Mouse (Mus musculus): Measurements from ENCODE around the gene Ldlrap1. TPM values are rescaled to one million over a fixed set of nuclear protein-coding genes. Genes with fewer than 3 reads are reported as not detected.
"Not testable (repeated sequence)": the region's sequence is repeated elsewhere in the genome, so short reads cannot be mapped to it uniquely, and the experiment has no call there.

Gene Ldlrap1
- polyA plus RNA-seq, 1 experiment from 2014 or later = 15.8 TPM

GRCm38 (mm10) chr4:134795819-134796485 lies 28.1 kb upstream of the Ldlrap1 start:
- peaks cover 27% of the 10 kb centered on the region for H3K4me1 ChIP-seq
- H3K36me3 ChIP-seq (replicated peaks) = peaks cover 8% of the 10 kb centered on the region
- H3K27me3 ChIP-seq (replicated peaks; ENCODE audit: low read depth, poor library complexity, severe bottlenecking) = no peaks in the 10 kb centered on the region
- no peak overlapping the region for H3K27ac ChIP-seq (replicated peaks)
- no peaks in the 10 kb centered on the region for H3K9me3 ChIP-seq
- no peak overlapping the region for H3K4me3 ChIP-seq
- WGBS = 78% methylated on average over 5 of the region's 5 CpGs
- no peak for DNase-seq (ENCODE audit: low spot score)

- H3K27me3 ChIP-seq (replicated peaks; ENCODE audit: low read depth, poor library complexity, severe bottlenecking); H3K27ac ChIP-seq (replicated peaks); H3K36me3 ChIP-seq (replicated peaks); DNase-seq (ENCODE audit: low spot score); H3K4me3 ChIP-seq; H3K9me3 ChIP-seq: not testable (repeated sequence)
- peaks cover 25% of the 10 kb centered on the region for H3K4me1 ChIP-seq
Observed at GRCm38 (mm10) chr4:134794959-134795358, 27.1 kb upstream of the Ldlrap1 start.

- Histone ChIP-seq H3K27me3 (replicated peaks; ENCODE audit: low read depth, poor library complexity, severe bottlenecking) (no peaks in the 10 kb centered on the region), H3K9me3 (no peaks in the 10 kb centered on the region)
- WGBS = 52% methylated on average over 10 of the region's 10 CpGs
Observed at GRCm38 (mm10) chr4:134793213-134793956, 25.6 kb upstream of the Ldlrap1 start.

GRCm38 (mm10) chr4:134791731-134792130 lies 23.9 kb upstream of the Ldlrap1 start:
- H3K36me3 ChIP-seq (replicated peaks) = no peaks in the 10 kb centered on the region
- no peaks in the 10 kb centered on the region for H3K9me3 ChIP-seq
- H3K27ac ChIP-seq (replicated peaks) = no peak overlapping the region
- H3K4me3 ChIP-seq = no peak overlapping the region
- WGBS = 67% methylated on average over 6 of the region's 6 CpGs
- no peaks in the 10 kb centered on the region for H3K27me3 ChIP-seq (replicated peaks; ENCODE audit: low read depth, poor library complexity, severe bottlenecking)
- DNase-seq (ENCODE audit: low spot score) = no peak
- peaks cover 18% of the 10 kb centered on the region for H3K4me1 ChIP-seq

More at GRCm38 (mm10) chr4:134793213-134793956, 25.6 kb upstream of the Ldlrap1 start:
- no peak overlapping the region for H3K27ac ChIP-seq (replicated peaks)
- peak; percentile 66 for DNase-seq (ENCODE audit: low spot score)
- no peak overlapping the region for H3K4me3 ChIP-seq
- peaks cover 16% of the 10 kb centered on the region for H3K4me1 ChIP-seq
- no peaks in the 10 kb centered on the region for H3K36me3 ChIP-seq (replicated peaks)

GRCm38 (mm10) chr4:134786946-134787345 lies 19.1 kb upstream of the Ldlrap1 start:
- no peaks in the 10 kb centered on the region for H3K27me3 ChIP-seq (replicated peaks; ENCODE audit: low read depth, poor library complexity, severe bottlenecking)
- peaks cover 18% of the 10 kb centered on the region for H3K4me1 ChIP-seq
- H3K4me3 ChIP-seq = no peak overlapping the region
- no peak overlapping the region for H3K27ac ChIP-seq (replicated peaks)
- 28% methylated on average over 10 of the region's 10 CpGs for WGBS
- no peaks in the 10 kb centered on the region for H3K9me3 ChIP-seq
- H3K36me3 ChIP-seq (replicated peaks) = no peaks in the 10 kb centered on the region
- no peak for DNase-seq (ENCODE audit: low spot score)

- H3K36me3 ChIP-seq (replicated peaks) = no peaks in the 10 kb centered on the region
- 57% methylated on average over 5 of the region's 5 CpGs for WGBS
- H3K27ac ChIP-seq (replicated peaks) = no peak overlapping the region
- H3K4me3 ChIP-seq = no peak overlapping the region
- peak; percentile 62 for DNase-seq (ENCODE audit: low spot score)
- no peaks in the 10 kb centered on the region for H3K27me3 ChIP-seq (replicated peaks; ENCODE audit: low read depth, poor library complexity, severe bottlenecking)
- peaks cover 28% of the 10 kb centered on the region for H3K4me1 ChIP-seq
- H3K9me3 ChIP-seq = no peaks in the 10 kb centered on the region
Observed at GRCm38 (mm10) chr4:134784701-134785100, 16.9 kb upstream of the Ldlrap1 start.

- Histone ChIP-seq H3K36me3 (replicated peaks) (no peaks in the 10 kb centered on the region), H3K27ac (replicated peaks) (peak overlapping the region; percentile 54), H3K27me3 (replicated peaks; ENCODE audit: low read depth, poor library complexity, severe bottlenecking) (no peaks in the 10 kb centered on the region), H3K4me3 (no peak overlapping the region), H3K9me3 (no peaks in the 10 kb centered on the region), H3K4me1 (peaks cover 43% of the 10 kb centered on the region)
- DNase-seq (ENCODE audit: low spot score) = peak; percentile 69
- 35% methylated on average over 14 of the region's 14 CpGs for WGBS
Observed at GRCm38 (mm10) chr4:134779136-134779934, 11.5 kb upstream of the Ldlrap1 start.

- Histone ChIP-seq H3K9me3 (no peaks in the 10 kb centered on the region), H3K27me3 (replicated peaks; ENCODE audit: low read depth, poor library complexity, severe bottlenecking) (no peaks in the 10 kb centered on the region), H3K4me3 (no peak overlapping the region), H3K4me1 (peaks cover 44% of the 10 kb centered on the region), H3K27ac (replicated peaks) (no peak overlapping the region), H3K36me3 (replicated peaks) (no peaks in the 10 kb centered on the region)
- 66% methylated on average over 7 of the region's 7 CpGs for WGBS
- no peak for DNase-seq (ENCODE audit: low spot score)
Observed at GRCm38 (mm10) chr4:134776246-134776645, 8.4 kb upstream of the Ldlrap1 start.

GRCm38 (mm10) chr4:134775234-134775944 lies 7.6 kb upstream of the Ldlrap1 start:
- 63% methylated on average over 14 of the region's 14 CpGs for WGBS
- H3K9me3 ChIP-seq = no peaks in the 10 kb centered on the region

GRCm38 (mm10) chr4:134774126-134774525 lies 6.3 kb upstream of the Ldlrap1 start:
- H3K9me3 ChIP-seq = no peaks in the 10 kb centered on the region
- no peak for DNase-seq (ENCODE audit: low spot score)
- H3K4me1 ChIP-seq = peaks cover 34% of the 10 kb centered on the region
- H3K36me3 ChIP-seq (replicated peaks) = no peaks in the 10 kb centered on the region
- H3K27me3 ChIP-seq (replicated peaks; ENCODE audit: low read depth, poor library complexity, severe bottlenecking) = peaks cover 10% of the 10 kb centered on the region
- WGBS = 81% methylated on average over 6 of the region's 6 CpGs
- no peak overlapping the region for H3K27ac ChIP-seq (replicated peaks)
- H3K4me3 ChIP-seq = no peak overlapping the region

More at GRCm38 (mm10) chr4:134775234-134775944, 7.6 kb upstream of the Ldlrap1 start:
- no peak for DNase-seq (ENCODE audit: low spot score)
- peaks cover 43% of the 10 kb centered on the region for H3K4me1 ChIP-seq
- H3K27ac ChIP-seq (replicated peaks) = no peak overlapping the region
- H3K27me3 ChIP-seq (replicated peaks; ENCODE audit: low read depth, poor library complexity, severe bottlenecking) = no peaks in the 10 kb centered on the region
- no peak overlapping the region for H3K4me3 ChIP-seq
- H3K36me3 ChIP-seq (replicated peaks) = no peaks in the 10 kb centered on the region

- no peaks in the 10 kb centered on the region for H3K9me3 ChIP-seq
- H3K27ac ChIP-seq (replicated peaks) = no peak overlapping the region
- H3K27me3 ChIP-seq (replicated peaks; ENCODE audit: low read depth, poor library complexity, severe bottlenecking) = peaks cover 19% of the 10 kb centered on the region
- H3K36me3 ChIP-seq (replicated peaks) = no peaks in the 10 kb centered on the region
- DNase-seq (ENCODE audit: low spot score) = peak; percentile 28
- 33% methylated on average over 4 of the region's 4 CpGs for WGBS
- H3K4me3 ChIP-seq = no peak overlapping the region
- H3K4me1 ChIP-seq = peaks cover 40% of the 10 kb centered on the region
Observed at GRCm38 (mm10) chr4:134772805-134773674, 5.2 kb upstream of the Ldlrap1 start.
